Mouse (Mus musculus) limb, embryonic 15.5 days (tissue): ENCODE data around the gene Nab2. TPM values are rescaled to one million over a fixed set of nuclear protein-coding genes. Genes with fewer than 3 reads are reported as not detected.
"Not testable (repeated sequence)": the region's sequence is repeated elsewhere in the genome, so short reads cannot be mapped to it uniquely, and the experiment has no call there.

Source experiments
- ATAC-seq: fragments of 200-750 bp; cut with Nextera tagmentation; 2 replicates; pipeline ENCODE4 v1.8.0; 2017; ENCODE audit warnings: low read depth, moderate TSS enrichment; ENCODE audit not compliant: insufficient number of reproducible peaks, low FRiP score, low TSS enrichment
- H3K27ac ChIP-seq: fragments of 300-500 bp; sonication (generic); 2 replicates; pipeline ENCODE4 v1.5.1; 2015; ENCODE audit warnings: moderate library complexity, mild to moderate bottlenecking, inconsistent platforms
- H3K27me3 ChIP-seq: fragments of 300-500 bp; sonication (generic); 2 replicates; pipeline ENCODE4 v1.6.1; 2015; ENCODE audit warnings: inconsistent platforms
- H3K36me3 ChIP-seq: fragments of 300-500 bp; sonication (generic); 2 replicates; pipeline ENCODE4 v1.6.1; 2015; ENCODE audit warnings: inconsistent platforms
- H3K4me1 ChIP-seq: fragments of 300-500 bp; sonication (generic); 2 replicates; pipeline ENCODE4 v1.6.1; 2015; ENCODE audit warnings: inconsistent platforms
- H3K4me2 ChIP-seq: fragments of 300-500 bp; sonication (generic); 2 replicates; pipeline ENCODE4 v1.6.1; 2015; ENCODE audit warnings: mild to moderate bottlenecking, inconsistent platforms
- H3K4me3 ChIP-seq: fragments of 300-500 bp; sonication (generic); 2 replicates; pipeline ENCODE4 v1.5.1; 2015; ENCODE audit warnings: mild to moderate bottlenecking, inconsistent platforms
- H3K9ac ChIP-seq: fragments of 300-500 bp; sonication (generic); 2 replicates; pipeline ENCODE4 v1.6.1; 2015; ENCODE audit warnings: inconsistent platforms
- H3K9me3 ChIP-seq: fragments of 300-500 bp; sonication (generic); 2 replicates; pipeline ENCODE4 v1.6.1; 2016; ENCODE audit warnings: inconsistent platforms
- WGBS: fragments of 180-500 bp; shearing (Covaris S2); methylation state at CpG from one replicate; pipeline ENCODE4 v1.1.7; 2015; 5-methylcytosine and 5-hydroxymethylcytosine counted together
- polyA plus RNA-seq: library from polyadenylated mRNA; unstranded; fragments of >200 nt; fragmentation: Nextera tagmentation; extraction: Ambion mirVana; gene quantifications from 2 replicates; pipeline ENCODE4 v1.2.1, GENCODE M21; 2015

Nab2 gene
- polyA plus RNA-seq, 1 experiment from 2014 or later: 23.7 TPM

- Histone ChIP-seq H3K9me3 (no peaks in the 10 kb centered on the region), H3K9ac (no peak overlapping the region), H3K27me3 (no peaks in the 10 kb centered on the region), H3K4me2 (no peak overlapping the region), H3K4me1 (peaks cover 45% of the 10 kb centered on the region), H3K36me3 (peaks cover 66% of the 10 kb centered on the region), H3K4me3 (no peak overlapping the region), H3K27ac (no peak overlapping the region; the same call in 1 of the 2 replicates)
- no peak for ATAC-seq
- 43% methylated on average over 1 of the region's 1 CpGs for WGBS
Measured at GRCm38 (mm10) chr10:127659551-127659950, 8.8 kb downstream of the Nab2 start.

GRCm38 (mm10) chr10:127658076-127658475 lies 10.3 kb downstream of the Nab2 start:
- H3K4me2 ChIP-seq: no peak overlapping the region
- no peak for ATAC-seq
- H3K27ac ChIP-seq: 0 out of 2 replicates have a peak overlapping the region, but pooled peaks have one; percentile 38
- no peaks in the 10 kb centered on the region for H3K27me3 ChIP-seq
- WGBS: 21% methylated on average over 6 of the region's 6 CpGs
- peaks cover 31% of the 10 kb centered on the region for H3K4me1 ChIP-seq
- peaks cover 65% of the 10 kb centered on the region for H3K36me3 ChIP-seq
- no peak overlapping the region for H3K9ac ChIP-seq
- H3K9me3 ChIP-seq: no peaks in the 10 kb centered on the region
- H3K4me3 ChIP-seq: no peak overlapping the region

GRCm38 (mm10) chr10:127657617-127658016 lies 10.8 kb downstream of the Nab2 start:
- ATAC-seq, H3K9me3 ChIP-seq, H3K27ac ChIP-seq, H3K4me3 ChIP-seq, H3K27me3 ChIP-seq, H3K9ac ChIP-seq, H3K4me2 ChIP-seq: not testable (repeated sequence)
- Histone ChIP-seq H3K4me1 (peaks cover 26% of the 10 kb centered on the region), H3K36me3 (peaks cover 64% of the 10 kb centered on the region)
- WGBS: 57% methylated on average over 6 of the region's 6 CpGs

GRCm38 (mm10) chr10:127654970-127655579 lies 13.3 kb downstream of the Nab2 start:
- no peak overlapping the region for H3K4me3 ChIP-seq
- no peak overlapping the region for H3K9ac ChIP-seq
- peaks cover 6% of the 10 kb centered on the region; the same call in 1 of the 2 replicates for H3K4me1 ChIP-seq
- WGBS: 68% methylated on average over 16 of the region's 16 CpGs
- no peaks in the 10 kb centered on the region for H3K27me3 ChIP-seq
- no peak for ATAC-seq
- H3K36me3 ChIP-seq: peaks cover 61% of the 10 kb centered on the region
- no peak overlapping the region for H3K27ac ChIP-seq
- no peaks in the 10 kb centered on the region for H3K9me3 ChIP-seq
- H3K4me2 ChIP-seq: no peak overlapping the region

- Histone ChIP-seq H3K4me3 (no peak overlapping the region), H3K27me3 (no peaks in the 10 kb centered on the region), H3K4me1 (no peaks in the 10 kb centered on the region; the same call in 1 of the 2 replicates), H3K36me3 (peaks cover 54% of the 10 kb centered on the region), H3K9me3 (no peaks in the 10 kb centered on the region), H3K27ac (no peak overlapping the region; the same call in 1 of the 2 replicates), H3K4me2 (no peak overlapping the region), H3K9ac (no peak overlapping the region)
- 52% methylated on average over 21 of the region's 21 CpGs for WGBS
- ATAC-seq: no peak
Measured at GRCm38 (mm10) chr10:127652906-127653638, 15.3 kb downstream of the Nab2 start.

- no peaks in the 10 kb centered on the region for H3K27me3 ChIP-seq
- no peak for ATAC-seq
- H3K4me3 ChIP-seq: no peak overlapping the region
- no peak overlapping the region for H3K27ac ChIP-seq
- no peak overlapping the region for H3K9ac ChIP-seq
- no peaks in the 10 kb centered on the region for H3K9me3 ChIP-seq
- no peak overlapping the region for H3K4me2 ChIP-seq
- peaks cover 7% of the 10 kb centered on the region; the same call in 1 of the 2 replicates for H3K36me3 ChIP-seq
- peaks cover 26% of the 10 kb centered on the region for H3K4me1 ChIP-seq
- WGBS: 57% methylated on average over 2 of the region's 2 CpGs
Measured at GRCm38 (mm10) chr10:127645791-127646190, 22.6 kb downstream of the Nab2 start.

- Histone ChIP-seq H3K4me2 (peak overlapping the region; percentile 68), H3K9me3 (no peaks in the 10 kb centered on the region), H3K27ac (peak overlapping the region; percentile 88), H3K9ac (peak overlapping the region; percentile 44), H3K36me3 (peaks cover 4% of the 10 kb centered on the region; the same call in 1 of the 2 replicates), H3K27me3 (no peaks in the 10 kb centered on the region), H3K4me1 (peaks cover 26% of the 10 kb centered on the region), H3K4me3 (peak overlapping the region; percentile 58)
- 0 out of 2 replicates have a peak, but pooled peaks have one; percentile 42 for ATAC-seq
- 2% methylated on average over 25 of the region's 25 CpGs for WGBS
Measured at GRCm38 (mm10) chr10:127643553-127644238, 24.7 kb downstream of the Nab2 start.

- peak within 1 kb of the TSS; percentile 58 for H3K4me3 ChIP-seq
- H3K36me3 ChIP-seq: peaks cover 4% of the 10 kb centered on the region; the same call in 1 of the 2 replicates
- peak within 1 kb of the TSS; percentile 88 for H3K27ac ChIP-seq
- peak; percentile 40; the same call in 1 of the 2 replicates for ATAC-seq
- H3K4me2 ChIP-seq: peak within 1 kb of the TSS; percentile 68
- WGBS: 3% methylated on average over 37 of the region's 37 CpGs
- H3K4me1 ChIP-seq: peaks cover 26% of the 10 kb centered on the region
- no peaks in the 10 kb centered on the region for H3K27me3 ChIP-seq
- peak within 1 kb of the TSS; percentile 44 for H3K9ac ChIP-seq
- H3K9me3 ChIP-seq: no peaks in the 10 kb centered on the region
Measured at GRCm38 (mm10) chr10:127642772-127643552, 25.4 kb downstream of the Nab2 start, which contains the start of gene Stat6. Stat6 (plus strand) TSS chr10:127642986.

- 6% methylated on average over 19 of the region's 19 CpGs for WGBS
- Histone ChIP-seq H3K4me1 (peaks cover 26% of the 10 kb centered on the region), H3K4me3 (peak overlapping the region; percentile 58), H3K9ac (no peak overlapping the region), H3K27me3 (no peaks in the 10 kb centered on the region), H3K27ac (peak overlapping the region; percentile 88), H3K4me2 (peak overlapping the region; percentile 68), H3K36me3 (peaks cover 2% of the 10 kb centered on the region; the same call in 1 of the 2 replicates), H3K9me3 (no peaks in the 10 kb centered on the region)
- ATAC-seq: peak; percentile 77
Measured at GRCm38 (mm10) chr10:127641861-127642771, 26.3 kb downstream of the Nab2 start.

GRCm38 (mm10) chr10:127640421-127640820 lies 27.9 kb downstream of the Nab2 start:
- 62% methylated on average over 5 of the region's 5 CpGs for WGBS
- Histone ChIP-seq H3K9me3 (no peaks in the 10 kb centered on the region), H3K4me2 (no peak overlapping the region), H3K36me3 (0 out of 2 replicates have a peak, but pooled peaks cover 2% of the 10 kb centered on the region), H3K27ac (no peak overlapping the region), H3K27me3 (no peaks in the 10 kb centered on the region), H3K9ac (no peak overlapping the region), H3K4me3 (no peak overlapping the region), H3K4me1 (peaks cover 26% of the 10 kb centered on the region)
- no peak for ATAC-seq
